ENCODE assay signal across 22 mouse cellular contexts in genomic region chr6:148693329-148693728, GRCm38 (mm10).
DNase-seq lines count a peak whose midpoint lies in the region; ATAC-seq lines count a peak whose summit lies in the region.
"Had no signal": no experiment of that assay in that cellular context is flagged by ENCODE, and none has a peak within 500 bp of the region (broad histone marks: within the 10 kb centered on the region; RNA-seq: fewer than 3 reads in every experiment).

No protein-coding gene starts in this region.

- 37% methylated on average over 4 of the region's 4 CpGs for WGBS in embryonic facial prominence, embryonic 14.5 days
- WGBS in embryonic facial prominence, embryonic 10.5 days = 44% methylated on average over 4 of the region's 4 CpGs
- WGBS in limb, embryonic 11.5 days = 25% methylated on average over 4 of the region's 4 CpGs
- 33% methylated on average over 4 of the region's 4 CpGs for WGBS in limb, embryonic 10.5 days
- 7% methylated on average over 4 of the region's 4 CpGs for WGBS in heart, embryonic 14.5 days
- 33% methylated on average over 4 of the region's 4 CpGs for WGBS in intestine, embryonic 15.5 days
- WGBS in hindbrain, embryonic 11.5 days = 43% methylated on average over 4 of the region's 4 CpGs
- 47% methylated on average over 4 of the region's 4 CpGs for WGBS in hindbrain, embryonic 10.5 days

- 0 out of 2 replicates have a peak, but pooled peaks have one; percentile 26 for ATAC-seq in embryonic facial prominence, embryonic 14.5 days (ENCODE audit: low read depth)
- peak; percentile 76 for ATAC-seq in limb, embryonic 11.5 days (ENCODE audit: insufficient number of reproducible peaks, low FRiP score, low TSS enrichment, low read depth)
- peak; percentile 64; the same call in 1 of the 2 replicates for ATAC-seq in heart, embryonic 14.5 days (ENCODE audit: insufficient number of reproducible peaks, insufficient read depth, low FRiP score, low read depth)
- peak; percentile 41; the same call in 1 of the 2 replicates for ATAC-seq in intestine, embryonic 15.5 days
- no peak for ATAC-seq in hindbrain, embryonic 11.5 days (ENCODE audit: low FRiP score)
- ATAC-seq: forebrain, embryonic 13.5 days had no signal

- H3K27me3 ChIP-seq in embryonic facial prominence, embryonic 14.5 days (replicated peaks; ENCODE audit: control insufficient read depth, insufficient read depth, low read length) = no peaks in the 10 kb centered on the region
- no peaks in the 10 kb centered on the region for H3K27me3 ChIP-seq in embryonic facial prominence, embryonic 10.5 days (replicated peaks; ENCODE audit: low read depth, poor library complexity, severe bottlenecking)
- H3K27me3 ChIP-seq in limb, embryonic 11.5 days (ENCODE audit: control insufficient read depth, insufficient read depth, low read length) = no peaks in the 10 kb centered on the region
- H3K27me3 ChIP-seq in limb, embryonic 10.5 days (ENCODE audit: low read depth, poor library complexity, severe bottlenecking) = no peaks in the 10 kb centered on the region
- no peaks in the 10 kb centered on the region for H3K27me3 ChIP-seq in heart, embryonic 14.5 days (ENCODE audit: control insufficient read depth, insufficient read depth, low read length)
- H3K27me3 ChIP-seq in intestine, embryonic 15.5 days (replicated peaks) = no peaks in the 10 kb centered on the region
- H3K27me3 ChIP-seq in hindbrain, embryonic 11.5 days (ENCODE audit: control insufficient read depth, insufficient read depth, low read length) = no peaks in the 10 kb centered on the region
- no peaks in the 10 kb centered on the region for H3K27me3 ChIP-seq in hindbrain, embryonic 10.5 days (ENCODE audit: insufficient read depth, poor library complexity, severe bottlenecking)
- H3K27me3 ChIP-seq: CH12.LX; embryonic facial prominence, embryonic 13.5 days; forebrain, embryonic 13.5 days; hindbrain, embryonic 12.5 days; midbrain, embryonic 12.5 days had no signal

- peaks cover 4% of the 10 kb centered on the region; the same call in 1 of the 2 replicates for H3K9me3 ChIP-seq in embryonic facial prominence, embryonic 14.5 days (ENCODE audit: control insufficient read depth, low read length)
- no peaks in the 10 kb centered on the region for H3K9me3 ChIP-seq in embryonic facial prominence, embryonic 10.5 days
- no peaks in the 10 kb centered on the region for H3K9me3 ChIP-seq in limb, embryonic 11.5 days (ENCODE audit: control insufficient read depth, low read length)
- H3K9me3 ChIP-seq in limb, embryonic 10.5 days (replicated peaks) = no peaks in the 10 kb centered on the region
- H3K9me3 ChIP-seq in heart, embryonic 14.5 days (ENCODE audit: control insufficient read depth, low read length) = no peaks in the 10 kb centered on the region
- H3K9me3 ChIP-seq in intestine, embryonic 15.5 days = no peaks in the 10 kb centered on the region
- H3K9me3 ChIP-seq in hindbrain, embryonic 11.5 days (ENCODE audit: control insufficient read depth, low read length) = no peaks in the 10 kb centered on the region
- no peaks in the 10 kb centered on the region for H3K9me3 ChIP-seq in hindbrain, embryonic 10.5 days
- H3K9me3 ChIP-seq: embryonic facial prominence, embryonic 13.5 days; forebrain, embryonic 13.5 days; G1E; hindbrain, embryonic 12.5 days; midbrain, embryonic 12.5 days had no signal

- H3K9ac ChIP-seq in embryonic facial prominence, embryonic 14.5 days (ENCODE audit: low read depth, low read length) = no peak overlapping the region
- no peak overlapping the region for H3K9ac ChIP-seq in limb, embryonic 11.5 days (ENCODE audit: low read length)
- no peak overlapping the region for H3K9ac ChIP-seq in heart, embryonic 14.5 days (ENCODE audit: low read length)
- no peak overlapping the region for H3K9ac ChIP-seq in intestine, embryonic 15.5 days
- H3K9ac ChIP-seq in hindbrain, embryonic 11.5 days (ENCODE audit: low read depth, low read length) = no peak overlapping the region
- H3K9ac ChIP-seq: embryonic facial prominence, embryonic 13.5 days; forebrain, embryonic 13.5 days; hindbrain, embryonic 12.5 days; midbrain, embryonic 12.5 days had no signal

- no peaks in the 10 kb centered on the region for H3K4me1 ChIP-seq in embryonic facial prominence, embryonic 14.5 days (ENCODE audit: control insufficient read depth, insufficient read depth, low read length)
- peaks cover 4% of the 10 kb centered on the region; the same call in 1 of the 2 replicates for H3K4me1 ChIP-seq in embryonic facial prominence, embryonic 10.5 days
- no peaks in the 10 kb centered on the region for H3K4me1 ChIP-seq in limb, embryonic 11.5 days (ENCODE audit: control insufficient read depth, insufficient read depth, low read length)
- peaks cover 4% of the 10 kb centered on the region; the same call in 1 of the 2 replicates for H3K4me1 ChIP-seq in limb, embryonic 10.5 days
- peaks cover 2% of the 10 kb centered on the region in 2 experiments; a peak in 2 of 4 replicates for H3K4me1 ChIP-seq in heart, embryonic 14.5 days (ENCODE audit: control insufficient read depth in 2 of 2, insufficient read depth in 2 of 2, low read length in 2 of 2)
- H3K4me1 ChIP-seq in intestine, embryonic 15.5 days (replicated peaks) = peaks cover 3% of the 10 kb centered on the region; the same call in 1 of the 2 replicates
- no peaks in the 10 kb centered on the region for H3K4me1 ChIP-seq in hindbrain, embryonic 11.5 days (replicated peaks; ENCODE audit: control insufficient read depth, insufficient read depth, low read length)
- H3K4me1 ChIP-seq in hindbrain, embryonic 10.5 days (replicated peaks) = no peaks in the 10 kb centered on the region
- H3K4me1 ChIP-seq: embryonic facial prominence, embryonic 13.5 days; forebrain, embryonic 13.5 days; hindbrain, embryonic 12.5 days had no signal

- H3K4me3 ChIP-seq in embryonic facial prominence, embryonic 14.5 days (ENCODE audit: low read depth, low read length) = no peak overlapping the region
- no peak overlapping the region for H3K4me3 ChIP-seq in embryonic facial prominence, embryonic 10.5 days
- no peak overlapping the region for H3K4me3 ChIP-seq in limb, embryonic 11.5 days (ENCODE audit: low read depth, low read length)
- H3K4me3 ChIP-seq in limb, embryonic 10.5 days = no peak overlapping the region
- H3K4me3 ChIP-seq in heart, embryonic 14.5 days (ENCODE audit: control insufficient read depth in 1 of 2, insufficient read depth in 1 of 2, low read depth in 1 of 2, low read length in 2 of 2) = no peak overlapping the region
- no peak overlapping the region for H3K4me3 ChIP-seq in intestine, embryonic 15.5 days (replicated peaks)
- H3K4me3 ChIP-seq in hindbrain, embryonic 11.5 days (ENCODE audit: low read depth, low read length) = no peak overlapping the region
- no peak overlapping the region for H3K4me3 ChIP-seq in hindbrain, embryonic 10.5 days
- H3K4me3 ChIP-seq: embryonic facial prominence, embryonic 13.5 days; forebrain, embryonic 13.5 days; hindbrain, embryonic 12.5 days; left cerebral cortex, adult 2 months; midbrain, embryonic 12.5 days had no signal

- DNase-seq in embryonic facial prominence, embryonic 14.5 days (ENCODE audit: low spot score) = no peak
- no peak for DNase-seq in embryonic facial prominence, embryonic 10.5 days (ENCODE audit: low spot score)
- no peak for DNase-seq in limb, embryonic 11.5 days (ENCODE audit: low spot score)
- no peak for DNase-seq in limb, embryonic 10.5 days (ENCODE audit: low spot score)
- no peak for DNase-seq in hindbrain, embryonic 11.5 days (ENCODE audit: low spot score)
- no peak for DNase-seq in hindbrain, embryonic 10.5 days (ENCODE audit: low spot score)
- DNase-seq: adrenal gland, adult 2 months; cerebellum, adult 8-10 months; kidney, adult 8-10 months; kidney, postnatal 10 days; left cerebral cortex, postnatal 4 days; lung, adult 18-20 months; lung, postnatal 14 days had no signal

- no peak overlapping the region for H3K4me2 ChIP-seq in embryonic facial prominence, embryonic 14.5 days (ENCODE audit: low read depth, low read length)
- H3K4me2 ChIP-seq in limb, embryonic 11.5 days (ENCODE audit: low read depth, severe bottlenecking) = no peak overlapping the region
- H3K4me2 ChIP-seq in heart, embryonic 14.5 days (ENCODE audit: low read length) = no peak overlapping the region
- H3K4me2 ChIP-seq in intestine, embryonic 15.5 days (replicated peaks) = no peak overlapping the region
- no peak overlapping the region for H3K4me2 ChIP-seq in hindbrain, embryonic 11.5 days (replicated peaks; ENCODE audit: low read depth, low read length)
- H3K4me2 ChIP-seq: embryonic facial prominence, embryonic 13.5 days; forebrain, embryonic 13.5 days; hindbrain, embryonic 12.5 days; midbrain, embryonic 12.5 days had no signal

- no peaks in the 10 kb centered on the region for H3K36me3 ChIP-seq in embryonic facial prominence, embryonic 14.5 days (ENCODE audit: control insufficient read depth, insufficient read depth, low read length)
- no peaks in the 10 kb centered on the region for H3K36me3 ChIP-seq in embryonic facial prominence, embryonic 10.5 days (replicated peaks)
- H3K36me3 ChIP-seq in limb, embryonic 11.5 days (ENCODE audit: control insufficient read depth, insufficient read depth, low read length) = no peaks in the 10 kb centered on the region
- no peaks in the 10 kb centered on the region for H3K36me3 ChIP-seq in limb, embryonic 10.5 days
- no peaks in the 10 kb centered on the region for H3K36me3 ChIP-seq in heart, embryonic 14.5 days (ENCODE audit: control insufficient read depth, insufficient read depth, low read length)
- H3K36me3 ChIP-seq in intestine, embryonic 15.5 days = no peaks in the 10 kb centered on the region
- H3K36me3 ChIP-seq in hindbrain, embryonic 11.5 days (ENCODE audit: control insufficient read depth, insufficient read depth, low read length) = no peaks in the 10 kb centered on the region
- no peaks in the 10 kb centered on the region for H3K36me3 ChIP-seq in hindbrain, embryonic 10.5 days
- H3K36me3 ChIP-seq: embryonic facial prominence, embryonic 13.5 days; G1E; hindbrain, embryonic 12.5 days; midbrain, embryonic 12.5 days had no signal

- no peak overlapping the region for H3K27ac ChIP-seq in embryonic facial prominence, embryonic 14.5 days (replicated peaks; ENCODE audit: low read depth, low read length)
- H3K27ac ChIP-seq in embryonic facial prominence, embryonic 10.5 days (replicated peaks) = no peak overlapping the region
- no peak overlapping the region for H3K27ac ChIP-seq in limb, embryonic 11.5 days (replicated peaks; ENCODE audit: low read depth, low read length)
- H3K27ac ChIP-seq in limb, embryonic 10.5 days = no peak overlapping the region
- no peak overlapping the region; a peak in 1 of 4 replicates for H3K27ac ChIP-seq in heart, embryonic 14.5 days (replicated peaks in 1 of 2; ENCODE audit: control insufficient read depth in 1 of 2, insufficient read depth in 1 of 2, low read depth in 2 of 2, low read length in 2 of 2)
- H3K27ac ChIP-seq in intestine, embryonic 15.5 days = no peak overlapping the region
- H3K27ac ChIP-seq in hindbrain, embryonic 11.5 days (ENCODE audit: low read depth, low read length) = no peak overlapping the region
- H3K27ac ChIP-seq in hindbrain, embryonic 10.5 days = no peak overlapping the region
- H3K27ac ChIP-seq: embryonic facial prominence, embryonic 13.5 days; forebrain, embryonic 13.5 days; hindbrain, embryonic 12.5 days; left cerebral cortex, adult 2 months; midbrain, embryonic 12.5 days had no signal
